ENCODE assay signal across 32 mouse cellular contexts in genomic region chr15:102012260-102012765, GRCm38 (mm10). TPM values are rescaled to one million over a fixed set of nuclear protein-coding genes. Genes with fewer than 3 reads are reported as not detected.
DNase-seq lines count a peak whose midpoint lies in the region; ATAC-seq and TF ChIP-seq lines count a peak whose summit lies in the region.
"Had no signal": no experiment of that assay in that cellular context is flagged by ENCODE, and none has a peak within 500 bp of the region (broad histone marks: within the 10 kb centered on the region; RNA-seq: fewer than 3 reads in every experiment).

No protein-coding gene starts in this region.

- H3K9ac ChIP-seq in kidney, postnatal 0 days (ENCODE audit: low read depth, low read length), result no peak overlapping the region
- no peak overlapping the region for H3K9ac ChIP-seq in midbrain, embryonic 15.5 days
- H3K9ac ChIP-seq: embryonic facial prominence, embryonic 13.5 days; forebrain, embryonic 15.5 days; kidney, embryonic 15.5 days; liver, embryonic 13.5 days; neural tube, embryonic 15.5 days had no signal

- H3K4me1 ChIP-seq in kidney, postnatal 0 days (replicated peaks; ENCODE audit: insufficient read depth, low read length), result 0 out of 2 replicates have a peak, but pooled peaks cover 9% of the 10 kb centered on the region
- peaks cover 33% of the 10 kb centered on the region for H3K4me1 ChIP-seq in midbrain, embryonic 10.5 days
- peaks cover 5% of the 10 kb centered on the region; the same call in 1 of the 2 replicates for H3K4me1 ChIP-seq in midbrain, embryonic 15.5 days

- no peak overlapping the region for H3K4me2 ChIP-seq in kidney, postnatal 0 days (ENCODE audit: low read length)
- no peak overlapping the region for H3K4me2 ChIP-seq in midbrain, embryonic 15.5 days
- H3K4me2 ChIP-seq: embryonic facial prominence, embryonic 13.5 days; forebrain, embryonic 15.5 days; kidney, embryonic 15.5 days; liver, embryonic 13.5 days; neural tube, embryonic 15.5 days had no signal

- 55% methylated on average over 4 of the region's 4 CpGs for WGBS in kidney, postnatal 0 days
- 67% methylated on average over 4 of the region's 4 CpGs for WGBS in midbrain, embryonic 10.5 days
- 55% methylated on average over 4 of the region's 4 CpGs for WGBS in midbrain, embryonic 15.5 days

- H3K4me3 ChIP-seq in kidney, postnatal 0 days (replicated peaks; ENCODE audit: low read depth, low read length), result no peak overlapping the region
- H3K4me3 ChIP-seq in midbrain, embryonic 10.5 days, result no peak overlapping the region
- no peak overlapping the region for H3K4me3 ChIP-seq in midbrain, embryonic 15.5 days
- H3K4me3 ChIP-seq: embryonic facial prominence, embryonic 13.5 days; forebrain, embryonic 10.5 days; forebrain, embryonic 15.5 days; gastrocnemius, adult 2 months; kidney, embryonic 15.5 days; liver, embryonic 13.5 days; neural tube, embryonic 15.5 days had no signal

- ATAC-seq in kidney, postnatal 0 days (replicated peaks; ENCODE audit: low FRiP score, low read depth), result no peak
- ATAC-seq in midbrain, embryonic 15.5 days (replicated peaks), result no peak
- ATAC-seq: forebrain, embryonic 15.5 days; hindbrain, postnatal 0 days; Patski had no signal

- H3K27ac ChIP-seq in kidney, postnatal 0 days, result 0 out of 2 replicates have a peak overlapping the region, but pooled peaks have one; percentile 62
- 0 out of 2 replicates have a peak overlapping the region, but pooled peaks have one; percentile 28 for H3K27ac ChIP-seq in midbrain, embryonic 10.5 days (replicated peaks)
- H3K27ac ChIP-seq in midbrain, embryonic 15.5 days, result no peak overlapping the region
- H3K27ac ChIP-seq: embryonic facial prominence, embryonic 13.5 days; forebrain, embryonic 10.5 days; forebrain, embryonic 15.5 days; gastrocnemius, adult 2 months; hindbrain, postnatal 0 days; liver, embryonic 13.5 days; macrophage; neural tube, embryonic 15.5 days had no signal

- no peaks in the 10 kb centered on the region for H3K9me3 ChIP-seq in kidney, postnatal 0 days (replicated peaks; ENCODE audit: low read length)
- no peaks in the 10 kb centered on the region for H3K9me3 ChIP-seq in midbrain, embryonic 10.5 days (replicated peaks)
- no peaks in the 10 kb centered on the region for H3K9me3 ChIP-seq in midbrain, embryonic 15.5 days
- H3K9me3 ChIP-seq: embryonic facial prominence, embryonic 13.5 days; forebrain, embryonic 10.5 days; forebrain, embryonic 15.5 days; kidney, embryonic 15.5 days; liver, embryonic 13.5 days; neural tube, embryonic 15.5 days had no signal

- TF ChIP-seq CTCF in kidney, postnatal 0 days (IDR thresholded peaks at IDR 0.05; ENCODE audit: low read depth), result no peak

- H3K36me3 ChIP-seq in kidney, postnatal 0 days (ENCODE audit: insufficient read depth, low read length), result no peaks in the 10 kb centered on the region
- H3K36me3 ChIP-seq in midbrain, embryonic 10.5 days, result no peaks in the 10 kb centered on the region
- no peaks in the 10 kb centered on the region for H3K36me3 ChIP-seq in midbrain, embryonic 15.5 days (replicated peaks)
- H3K36me3 ChIP-seq: embryonic facial prominence, embryonic 13.5 days; forebrain, embryonic 10.5 days; forebrain, embryonic 15.5 days; kidney, embryonic 15.5 days; liver, embryonic 13.5 days; neural tube, embryonic 15.5 days had no signal

- H3K27me3 ChIP-seq in kidney, postnatal 0 days (ENCODE audit: insufficient read depth, low read length), result no peaks in the 10 kb centered on the region
- peaks cover 20% of the 10 kb centered on the region for H3K27me3 ChIP-seq in midbrain, embryonic 10.5 days (ENCODE audit: low read depth, poor library complexity, severe bottlenecking)
- H3K27me3 ChIP-seq in midbrain, embryonic 15.5 days (replicated peaks), result no peaks in the 10 kb centered on the region
- H3K27me3 ChIP-seq: forebrain, embryonic 15.5 days; neural tube, embryonic 15.5 days; Patski had no signal

- DNase-seq in kidney, postnatal 0 days (ENCODE audit: low spot score), result no peak
- DNase-seq in kidney, postnatal 4 days, result no peak
- DNase-seq in midbrain, embryonic 10.5 days (ENCODE audit: low spot score), result no peak
- DNase-seq in B cell, adult 2 months, result peak; percentile 58 to 60
- peak; percentile 42 to 62 for DNase-seq in spleen, postnatal 4 days (ENCODE audit: low spot score in 2 of 2)
- DNase-seq in cerebellum, postnatal 36 days, result no peak
- DNase-seq: adrenal gland, postnatal 10 days; cerebellum, adult 11 months; cerebellum, adult 9-10 months; gastrocnemius, adult 2 months; gastrocnemius, postnatal 36 days; kidney, adult 18-20 months; kidney, postnatal 36 days; liver, embryonic 13.5 days; lung, adult 18-20 months; midbrain, embryonic 14.5 days; retina, postnatal 1 day; right cerebral cortex, postnatal 14 days; thymus, adult 2 months; thymus, postnatal 36 days had no signal

RNA-seq across cellular contexts. Expression of gene Krt8, which starts 8.0 kb away (rescaled TPM):
- 305 and 333 TPM in 2 replicates for polyA plus RNA-seq in kidney, postnatal 0 days (2015; fragmentation: Nextera tagmentation; extraction: Ambion mirVana)
- polyA plus RNA-seq in midbrain, embryonic 10.5 days (2016; fragmentation: Nextera tagmentation; extraction: Ambion mirVana), result 18.5 and 21.9 TPM in 2 replicates
- 1.8 and 2.0 TPM in 2 replicates for polyA plus RNA-seq in midbrain, embryonic 15.5 days (2015; fragmentation: Nextera tagmentation; extraction: Ambion mirVana)
- polyA plus RNA-seq: macrophage had no signal

RNA-seq across cellular contexts. Expression of gene Krt18, which starts 15.7 kb away (rescaled TPM):
- 252 and 256 TPM in 2 replicates for polyA plus RNA-seq in kidney, postnatal 0 days (2015; fragmentation: Nextera tagmentation; extraction: Ambion mirVana)
- polyA plus RNA-seq in midbrain, embryonic 10.5 days (2016; fragmentation: Nextera tagmentation; extraction: Ambion mirVana), result 11.4 and 21.0 TPM in 2 replicates
- 3.3 and 4.4 TPM in 2 replicates for polyA plus RNA-seq in midbrain, embryonic 15.5 days (2015; fragmentation: Nextera tagmentation; extraction: Ambion mirVana)
- polyA plus RNA-seq: macrophage had no signal

RNA-seq across cellular contexts. Expression of gene Krt78, which starts 58.2 kb away (rescaled TPM):
- polyA plus RNA-seq in kidney, postnatal 0 days (2015; fragmentation: Nextera tagmentation; extraction: Ambion mirVana), result 0.07 TPM in 1 of 2 replicates, not detected in the other
- polyA plus RNA-seq in midbrain, embryonic 10.5 days (2016; fragmentation: Nextera tagmentation; extraction: Ambion mirVana), result not detected in 2 replicates
- not detected in 2 replicates for polyA plus RNA-seq in midbrain, embryonic 15.5 days (2015; fragmentation: Nextera tagmentation; extraction: Ambion mirVana)
- polyA plus RNA-seq: forebrain, embryonic 10.5 days; forebrain, embryonic 15.5 days; frontal cortex, adult 2 months; heart, embryonic 14.5 days; hindbrain, embryonic 11.5 days; hindbrain, postnatal 0 days; macrophage; midbrain, embryonic 14.5 days had no signal

Comparison
In these comparisons a context has a peak if more than half of its experiments do, and no peak if none do; other contexts are left out.
1. DNase-seq: peak in B cell, adult 2 months (2 of 2) and spleen, postnatal 4 days (2 of 2); none in kidney, postnatal 0 days (single experiment), kidney, postnatal 4 days (0 of 2), midbrain, embryonic 10.5 days (single experiment) and cerebellum, postnatal 36 days (0 of 2).
2. RNA of gene Krt8, which starts 8.0 kb away (polyA plus RNA-seq): 305 to 333 TPM in kidney, postnatal 0 days; 18.5 to 21.9 TPM in midbrain, embryonic 10.5 days and 1.8 to 2.0 TPM in midbrain, embryonic 15.5 days; every median in the first group is over 10 times any median in the second.
3. RNA of gene Krt18, which starts 15.7 kb away (polyA plus RNA-seq): 252 to 256 TPM in kidney, postnatal 0 days; 11.4 to 21.0 TPM in midbrain, embryonic 10.5 days and 3.3 to 4.4 TPM in midbrain, embryonic 15.5 days; every median in the first group is over 10 times any median in the second.